Mouse (Mus musculus) T-helper 2 cell (primary cell): ENCODE measurements around the gene Gstm6.

Experiments used
- in situ Hi-C: fragments of 300-600 bp; cut with MboI, MseI; formaldehyde crosslinking; loops from one replicate; pipeline ENCODE4 v1.15.1; 2025; ENCODE audit warnings: high pct_unique_total_duplicates

The Gstm6 gene

GRCm38 (mm10) chr3:107941261-107941660 is 2.3 kb downstream of the Gstm6 start:
- in situ Hi-C loops = no loop called here

- in situ Hi-C loops = no loop called here
These were observed 3.0 kb downstream of the Gstm6 start for GRCm38 (mm10) chr3:107940524-107940923.

GRCm38 (mm10) chr3:107939830-107940229 is 3.7 kb downstream of the Gstm6 start:
- in situ Hi-C loops = no loop called here

GRCm38 (mm10) chr3:107939403-107939802 is 4.1 kb downstream of the Gstm6 start:
- in situ Hi-C loops = no loop called here

GRCm38 (mm10) chr3:107935888-107936287 is 7.7 kb downstream of the Gstm6 start:
- in situ Hi-C loops = no loop called here

- in situ Hi-C loops = no loop called here
These were observed 8.3 kb downstream of the Gstm6 start for GRCm38 (mm10) chr3:107935268-107935667.

- in situ Hi-C loops = loop anchor here (5.0 kb wide), 1 partner anchor 220 kb away; the partner anchor contains the start of gene Gpr61
These were observed 11.4 kb downstream of the Gstm6 start for GRCm38 (mm10) chr3:107932128-107932527.

- in situ Hi-C loops = loop anchor here (5.0 kb wide), 1 partner anchor 221 kb away; the partner anchor contains the start of gene Gpr61
These were observed 11.9 kb downstream of the Gstm6 start, which contains the start of gene Gstm7 for GRCm38 (mm10) chr3:107931670-107932069. Gstm7 (minus strand) TSS chr3:107931817.

- in situ Hi-C loops = loop anchor here (5.0 kb wide), 1 partner anchor 221 kb away; the partner anchor contains the start of gene Gpr61
These were observed 12.4 kb downstream of the Gstm6 start for GRCm38 (mm10) chr3:107931134-107931533.

GRCm38 (mm10) chr3:107929731-107930130 is 13.8 kb downstream of the Gstm6 start:
- in situ Hi-C loops = loop anchor here (5.0 kb wide), 1 partner anchor 223 kb away; the partner anchor contains the start of gene Gpr61

GRCm38 (mm10) chr3:107929243-107929642 is 14.3 kb downstream of the Gstm6 start:
- in situ Hi-C loops = no loop called here

- in situ Hi-C loops = no loop called here
These were observed 14.9 kb downstream of the Gstm6 start for GRCm38 (mm10) chr3:107928691-107929090.

- in situ Hi-C loops = no loop called here
These were observed 15.7 kb downstream of the Gstm6 start for GRCm38 (mm10) chr3:107927841-107928240.

- in situ Hi-C loops = no loop called here
These were observed 18.2 kb downstream of the Gstm6 start for GRCm38 (mm10) chr3:107925335-107925734.

- in situ Hi-C loops = no loop called here
These were observed 23.2 kb downstream of the Gstm6 start for GRCm38 (mm10) chr3:107920348-107920747.

GRCm38 (mm10) chr3:107917783-107918408 is 25.7 kb downstream of the Gstm6 start:
- in situ Hi-C loops = no loop called here

- in situ Hi-C loops = no loop called here
These were observed 26.5 kb downstream of the Gstm6 start for GRCm38 (mm10) chr3:107917097-107917496.

GRCm38 (mm10) chr3:107916674-107917073 is 26.9 kb downstream of the Gstm6 start:
- in situ Hi-C loops = no loop called here

- in situ Hi-C loops = no loop called here
These were observed 37.6 kb downstream of the Gstm6 start for GRCm38 (mm10) chr3:107905942-107906341.

- in situ Hi-C loops = no loop called here
These were observed 42.4 kb downstream of the Gstm6 start for GRCm38 (mm10) chr3:107900955-107901673.

GRCm38 (mm10) chr3:107898691-107899090 is 44.9 kb downstream of the Gstm6 start:
- in situ Hi-C loops = loop anchor here (25.0 kb wide), 1 partner anchor 661 kb away; the partner anchor contains the start of genes A630076J17Rik and Prok1

- in situ Hi-C loops = loop anchor here (25.0 kb wide), 1 partner anchor 659 kb away; the partner anchor contains the start of genes A630076J17Rik and Prok1
These were observed 47.6 kb downstream of the Gstm6 start, which contains the start of gene Gstm5 for GRCm38 (mm10) chr3:107895720-107896569. Gstm5 (plus strand) TSS chr3:107895821.
